Mouse (Mus musculus): ENCODE measurements around the gene Kcnq5.

Kcnq5 gene

DNA sequence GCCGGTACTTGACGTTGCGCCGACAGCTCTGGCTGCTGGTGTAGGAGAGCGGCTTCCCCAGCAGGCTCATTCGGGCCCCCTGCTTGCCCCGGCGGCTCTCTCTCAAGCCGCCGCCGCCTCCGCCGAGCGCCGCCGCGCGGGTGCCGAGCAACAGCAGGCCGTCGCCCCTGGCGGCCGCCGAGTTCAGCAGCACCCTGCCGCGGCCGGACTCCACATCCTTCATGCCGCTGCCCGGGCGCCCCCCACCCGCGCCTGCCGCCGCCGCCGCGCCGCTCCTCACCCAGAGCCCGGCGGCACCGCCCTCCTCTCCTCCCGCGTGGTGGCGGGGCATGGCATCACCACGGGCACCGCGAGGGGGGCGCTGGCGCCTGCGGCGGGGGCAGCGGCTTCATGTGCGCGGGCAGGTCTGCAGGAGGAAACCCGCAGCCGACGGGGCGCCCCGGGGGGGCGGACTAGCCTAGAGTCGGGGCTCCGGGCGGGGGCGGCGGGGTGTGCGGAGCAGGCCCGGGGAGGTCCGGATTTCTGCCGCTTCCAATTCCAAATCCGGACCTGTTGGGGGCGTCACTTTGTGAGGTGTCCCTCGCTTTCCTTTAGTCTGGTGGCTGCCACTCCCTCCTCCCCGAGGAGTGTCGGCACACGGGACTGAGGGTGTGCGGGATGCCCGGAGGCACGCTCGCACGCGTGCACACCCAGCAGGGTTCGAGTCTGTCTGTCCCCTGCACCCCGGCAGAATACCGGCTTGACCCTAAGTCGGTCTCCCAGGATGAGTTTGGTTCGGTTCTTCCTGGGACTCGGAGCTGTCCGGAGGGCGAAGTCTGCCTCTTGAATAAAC lies at the start of gene Kcnq5:
TSS of gene Kcnq5 (minus strand) at position 692 of the 832 bp plus-strand sequence.
- DNase-seq: no peak

- no peak for DNase-seq
Measured at GRCm38 (mm10) chr1:21979755-21980154, 18.0 kb upstream of the Kcnq5 start.

DNA sequence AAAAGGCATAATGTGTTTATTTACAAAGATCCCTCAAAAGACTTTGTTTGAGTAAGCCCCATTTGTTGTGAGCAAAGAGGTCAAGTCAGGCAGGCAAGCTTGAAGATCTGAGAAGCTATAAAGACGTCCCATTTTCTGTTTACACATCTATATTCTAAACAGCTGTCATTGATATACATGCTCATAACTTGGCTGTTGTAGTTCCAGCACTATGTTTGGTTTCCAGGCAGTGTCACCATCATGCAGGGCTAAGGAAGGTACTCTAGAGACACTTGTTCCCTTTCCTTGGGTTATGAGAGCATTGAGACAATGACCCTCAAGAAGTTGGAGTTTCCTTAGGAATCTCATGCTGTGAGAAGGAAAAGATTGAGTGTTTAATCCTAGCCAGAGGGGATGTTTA lies 17.6 kb upstream of the Kcnq5 start:
- DNase-seq: no peak

DNA sequence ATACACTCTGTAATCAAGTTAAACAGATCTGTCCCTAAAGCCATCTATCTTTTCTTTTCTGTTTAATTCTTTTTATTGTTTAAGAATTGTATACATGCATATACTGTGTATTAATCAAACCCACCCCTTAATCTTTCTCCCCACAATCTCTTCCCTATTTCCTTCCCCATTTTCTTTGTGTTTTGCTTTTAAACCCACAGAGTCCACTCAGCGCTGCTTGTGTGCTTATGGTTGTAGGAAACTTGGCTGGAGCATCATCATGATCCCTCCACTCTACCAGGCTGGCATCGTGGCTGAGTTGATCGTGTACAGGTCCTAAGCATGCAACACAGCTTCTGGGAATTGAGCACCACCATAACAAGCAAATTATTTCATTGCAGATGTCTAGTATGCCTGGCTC lies 12.3 kb upstream of the Kcnq5 start:
- no peak for DNase-seq

DNA sequence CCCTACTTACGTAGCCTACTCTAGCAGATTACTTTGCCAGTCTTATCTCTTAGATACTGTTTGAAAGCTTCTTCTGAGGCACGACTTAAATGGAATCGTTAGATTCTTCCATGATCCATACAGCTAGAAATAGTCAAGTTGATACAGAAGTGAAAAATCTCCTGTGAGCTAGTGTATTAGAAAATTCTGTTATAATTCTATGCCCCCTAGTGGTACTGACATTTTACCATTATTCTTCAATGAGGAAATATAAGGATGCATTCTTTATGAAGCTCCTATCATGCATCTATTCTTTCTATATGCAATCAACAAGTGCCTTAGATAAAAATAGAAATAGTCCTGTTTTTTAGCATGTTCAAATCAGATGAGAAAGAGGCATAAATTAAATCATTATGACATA lies 5.4 kb upstream of the Kcnq5 start:
- DNase-seq: no peak

DNA sequence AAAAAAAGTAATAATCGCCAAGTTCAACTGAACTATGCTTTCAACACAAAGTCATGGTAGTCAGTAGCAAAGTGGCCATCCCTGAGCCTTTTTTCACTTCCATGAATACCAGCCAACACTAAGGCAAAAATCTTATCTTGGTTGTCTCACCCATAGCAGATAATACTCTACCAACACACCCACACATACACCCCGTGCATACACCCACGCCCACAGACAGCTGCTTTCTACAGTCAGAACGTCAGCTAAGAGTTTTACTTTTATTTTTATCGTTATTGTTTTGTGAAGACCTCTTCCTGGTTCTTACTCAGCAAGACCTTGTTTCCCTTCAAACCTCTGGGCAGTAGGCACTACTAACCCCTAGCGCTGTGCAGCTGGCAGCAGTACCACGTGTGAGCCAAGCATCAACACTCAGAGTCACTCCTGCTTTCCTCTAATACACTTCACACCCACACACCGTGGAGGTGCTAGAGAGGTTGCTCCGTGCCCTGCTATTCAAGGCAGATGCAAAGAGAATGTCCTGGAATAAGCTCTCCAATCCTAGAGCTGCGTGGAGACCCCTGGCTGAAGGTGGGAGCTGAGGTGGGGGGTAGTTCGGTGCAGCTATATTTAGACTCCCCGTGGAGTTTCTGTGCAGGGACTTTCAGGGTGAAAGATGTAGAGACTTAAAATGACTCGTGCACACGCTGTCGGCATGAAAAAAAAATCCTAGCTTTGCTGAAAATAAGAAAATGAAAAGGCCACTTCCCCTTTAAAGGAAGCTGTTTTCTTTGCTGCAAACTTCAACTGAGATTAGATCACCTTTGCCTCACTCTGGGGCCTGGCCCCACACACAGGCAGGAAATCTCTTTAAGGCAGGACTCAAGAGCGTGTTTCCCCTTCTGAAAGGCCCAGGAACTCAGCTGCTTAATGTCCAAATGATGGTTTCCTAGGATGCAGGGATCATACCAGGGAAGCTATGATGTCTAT lies 1.4 kb upstream of the Kcnq5 start:
- no peak for DNase-seq

DNA sequence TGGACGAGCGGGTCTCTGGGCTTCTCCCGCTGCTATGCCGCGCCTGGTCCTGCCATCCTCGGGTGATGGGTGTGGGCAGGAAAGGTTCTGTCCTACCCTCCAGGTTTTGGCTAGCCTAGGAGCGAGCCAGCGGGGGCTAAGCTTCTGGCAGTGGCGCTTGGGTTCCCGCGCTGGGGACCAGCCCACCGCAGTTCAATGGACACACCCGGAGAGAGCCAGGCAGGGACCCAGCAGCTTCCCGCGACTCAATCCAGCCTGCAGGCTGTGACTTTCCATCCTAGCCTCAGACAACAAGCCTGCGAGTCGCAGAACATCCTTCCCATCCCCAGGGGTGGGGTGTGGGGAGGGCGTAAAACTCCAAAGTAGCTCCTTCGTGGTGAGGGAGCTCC lies 335 bp upstream of the Kcnq5 start:
- DNase-seq: no peak

DNA sequence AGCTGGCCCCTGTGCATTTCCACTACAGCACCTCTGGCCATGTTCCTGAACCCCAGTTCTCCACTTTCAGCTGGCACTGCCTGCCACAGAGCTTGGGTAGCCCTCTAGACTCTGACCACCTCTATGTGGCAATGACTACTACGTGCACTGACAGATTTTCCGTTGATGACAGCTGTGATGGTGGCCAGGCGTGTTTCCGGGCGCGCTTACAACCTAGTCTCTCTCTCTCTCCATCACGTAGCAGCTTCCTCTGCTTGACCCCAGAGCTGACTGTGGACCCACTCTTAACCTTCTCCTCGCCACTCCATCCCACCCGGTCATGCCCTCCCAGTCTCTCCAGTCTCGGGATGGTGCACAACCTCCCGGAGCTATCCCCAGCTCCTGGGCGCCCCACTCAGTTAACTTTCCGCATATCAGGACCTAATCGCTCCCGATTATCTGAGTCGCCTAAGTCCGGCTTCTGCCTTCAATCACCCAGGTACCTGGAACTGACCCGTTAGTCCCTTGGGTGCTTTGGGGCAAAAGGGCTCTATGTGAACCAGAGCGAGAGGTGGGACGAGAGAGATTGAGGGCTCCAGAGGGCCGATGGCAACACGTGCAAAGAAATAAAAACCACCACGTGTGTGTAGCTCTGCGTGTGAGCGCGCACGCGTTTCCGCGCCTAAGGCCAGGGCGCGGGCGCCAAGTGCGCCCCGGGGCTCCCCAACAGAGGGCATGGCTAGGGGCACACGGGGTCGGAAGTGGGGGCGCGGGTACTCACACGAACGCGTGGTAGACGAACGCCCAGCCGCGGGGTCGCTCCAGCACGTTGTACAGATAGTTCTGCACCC lies 1.1 kb downstream of the Kcnq5 start:
- no peak for DNase-seq

- no peak for DNase-seq
Measured at GRCm38 (mm10) chr1:21959648-21960285, 2.0 kb downstream of the Kcnq5 start.

GRCm38 (mm10) chr1:21958013-21958412 lies 3.7 kb downstream of the Kcnq5 start:
- DNase-seq: no peak

GRCm38 (mm10) chr1:21940831-21941230 lies 20.9 kb downstream of the Kcnq5 start:
- DNase-seq: no peak

DNA sequence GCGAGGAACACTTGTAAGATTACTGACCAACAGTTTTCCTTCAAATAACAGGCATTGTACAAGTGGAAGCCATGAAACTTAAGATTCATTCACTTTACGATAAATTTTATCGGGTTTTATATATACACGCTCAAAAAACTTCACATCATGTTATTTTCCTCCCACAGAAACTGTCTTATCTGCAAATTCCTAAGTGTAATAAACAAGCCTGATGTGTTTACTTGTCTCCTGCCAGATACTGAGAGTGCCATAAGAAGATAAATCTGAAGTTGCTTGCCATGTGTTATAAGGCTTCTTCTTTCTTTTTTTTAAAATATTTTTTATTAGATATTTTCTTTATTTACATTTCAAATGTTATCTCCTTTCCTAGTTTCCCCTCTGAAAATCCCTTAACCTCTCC lies 34.6 kb downstream of the Kcnq5 start:
- DNase-seq: no peak

DNA sequence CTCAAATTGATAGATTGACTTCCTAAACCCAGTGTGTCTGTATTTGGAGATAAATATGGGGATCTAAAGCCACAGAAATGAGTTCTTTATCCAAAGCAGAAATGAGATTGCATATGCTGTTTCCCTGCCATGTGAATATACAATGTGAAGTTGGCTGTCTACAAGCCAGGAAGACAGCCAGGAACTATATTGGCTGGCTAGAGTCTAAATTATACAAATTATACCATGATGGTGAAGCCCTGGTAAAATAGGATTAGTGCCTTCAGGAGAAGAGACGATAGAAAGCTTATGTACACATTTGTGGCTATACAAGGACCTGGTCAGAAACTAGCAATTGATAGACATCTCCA lies 38.5 kb downstream of the Kcnq5 start:
- no peak for DNase-seq

DNA sequence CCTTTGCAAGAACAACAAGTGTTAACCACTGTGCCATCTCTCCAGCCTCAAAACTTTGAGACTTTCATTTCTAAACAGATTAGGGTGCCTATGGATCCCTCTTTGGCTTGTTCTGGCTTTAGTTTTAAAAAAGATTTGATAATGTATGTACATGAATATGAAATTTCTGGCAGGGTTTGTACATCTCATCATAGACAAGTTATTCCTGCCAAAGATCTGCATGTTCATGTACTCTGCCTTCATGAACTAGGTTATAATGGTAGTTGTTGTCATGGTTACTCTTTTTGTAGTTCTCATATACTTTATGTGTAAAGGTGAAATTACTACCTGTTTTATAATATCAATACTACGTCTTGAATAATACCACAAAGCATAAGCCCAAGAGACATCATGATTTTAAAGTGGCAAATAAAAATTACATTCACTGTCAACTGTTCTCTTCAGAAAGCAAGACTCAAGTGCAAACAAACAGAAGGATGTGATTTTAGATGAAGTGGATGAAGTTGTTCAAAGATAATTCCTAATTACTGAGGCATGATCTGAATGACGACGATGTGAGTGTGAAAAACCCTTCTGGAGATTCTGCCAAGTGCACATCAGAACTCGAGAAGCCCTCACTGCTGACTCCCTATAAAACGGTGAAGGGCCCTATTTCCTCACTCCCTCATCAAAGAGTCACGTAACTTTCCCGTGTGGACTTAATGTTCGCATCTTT lies 39.0 kb downstream of the Kcnq5 start:
- no peak for DNase-seq

DNA sequence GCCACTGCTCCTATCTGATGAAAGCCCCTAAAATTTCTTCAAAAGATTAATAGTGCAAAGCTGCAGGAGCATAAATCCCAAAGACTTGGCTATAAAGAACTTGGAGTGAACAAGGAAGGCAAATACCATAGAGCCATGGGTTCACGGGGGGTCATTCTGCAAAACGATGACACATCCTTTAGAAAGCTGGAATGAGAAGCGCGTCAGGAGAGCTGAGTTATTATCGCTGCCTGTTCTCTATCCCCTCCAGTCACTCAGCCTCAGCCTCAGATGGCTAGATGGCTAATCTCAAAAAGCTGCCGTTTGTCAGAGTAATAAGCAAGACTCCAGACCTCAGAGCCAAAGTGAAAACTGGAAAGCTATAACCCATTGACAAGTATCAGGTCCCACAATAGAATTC lies 42.5 kb downstream of the Kcnq5 start:
- DNase-seq: no peak

DNA sequence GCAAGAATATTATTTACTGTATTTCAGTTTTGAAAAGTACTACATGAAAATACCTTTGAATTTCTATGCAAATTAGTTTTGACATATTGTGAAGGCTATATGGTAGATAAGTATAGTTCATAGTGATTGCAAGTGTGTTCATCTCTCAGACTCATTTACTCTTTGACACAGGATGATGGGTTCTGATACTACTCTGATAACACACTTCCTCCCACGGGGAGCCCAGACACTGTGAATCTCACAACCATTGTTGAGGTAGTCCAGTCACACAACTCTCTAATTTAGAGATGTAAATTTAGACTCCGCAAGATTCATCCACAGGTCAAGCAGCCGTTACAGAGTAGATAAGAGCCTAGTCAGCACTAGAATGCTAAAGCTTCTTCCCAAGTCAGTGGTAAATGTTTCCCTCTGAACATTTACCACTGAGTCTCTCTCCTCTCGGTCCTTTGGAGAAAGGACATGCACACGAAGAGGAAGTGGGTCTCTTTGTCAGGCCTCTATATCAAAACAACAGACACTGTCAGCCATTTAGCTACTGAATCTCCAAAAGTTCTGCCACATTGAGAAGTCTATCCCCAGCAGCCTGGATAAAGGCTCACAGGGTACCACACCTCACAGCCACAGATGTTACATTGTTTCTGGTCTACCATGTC lies 65.5 kb downstream of the Kcnq5 start:
- DNase-seq: no peak

DNA sequence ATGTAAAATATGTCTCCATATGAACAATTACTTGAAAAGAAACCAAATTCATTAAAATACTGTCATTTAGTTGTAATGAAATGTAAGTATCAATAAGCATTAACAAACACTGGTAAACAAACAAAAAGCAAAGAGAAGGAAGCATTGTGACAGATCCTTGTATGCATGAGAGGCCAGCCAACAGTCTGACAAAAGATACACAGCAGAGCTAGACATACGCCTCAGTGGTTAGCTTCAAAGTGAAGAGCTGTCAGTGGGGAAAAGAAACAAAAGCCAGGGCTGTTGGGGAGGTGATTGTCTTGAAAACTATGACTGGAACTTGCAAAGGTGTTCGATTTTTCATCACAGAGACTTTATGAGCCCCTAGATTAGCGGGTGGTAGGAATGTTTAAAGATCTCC lies 78.0 kb downstream of the Kcnq5 start:
- DNase-seq: no peak

GRCm38 (mm10) chr1:21870889-21871288 lies 90.9 kb downstream of the Kcnq5 start:
- no peak for DNase-seq

- DNase-seq: no peak
Measured at GRCm38 (mm10) chr1:21868484-21868883, 93.3 kb downstream of the Kcnq5 start.

- no peak for DNase-seq
Measured at GRCm38 (mm10) chr1:21856399-21856798, 105.3 kb downstream of the Kcnq5 start.

DNA sequence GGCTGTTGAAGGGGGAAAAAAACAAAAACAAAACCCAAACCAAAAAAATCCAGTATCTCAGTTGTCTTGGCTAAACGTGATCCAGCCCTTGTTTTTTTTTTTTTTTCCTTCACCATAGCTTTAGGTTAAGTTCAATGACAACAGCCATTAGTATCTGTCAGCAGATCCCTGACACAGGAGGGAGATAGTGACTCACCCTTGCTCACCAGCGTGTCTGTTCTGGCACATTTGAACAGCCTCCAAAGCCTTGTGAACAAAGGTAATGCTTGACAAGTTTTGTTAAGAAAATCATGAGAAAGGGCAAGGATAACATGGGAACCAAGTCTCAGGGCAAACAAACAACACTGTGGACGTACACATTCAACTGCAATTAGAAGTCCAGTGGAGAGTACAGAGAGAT lies 123.2 kb downstream of the Kcnq5 start:
- no peak for DNase-seq

All from kidney, adult 11 months (tissue).